Mouse (Mus musculus): Measurements from ENCODE around the gene Meis1.
A peak's percentile ranks its signal among the peaks of the same experiment; 100 is the strongest.

Gene Meis1

GRCm38 (mm10) chr11:18989669-18990243 is 29.0 kb downstream of the Meis1 start:
- no peak for DNase-seq

DNA sequence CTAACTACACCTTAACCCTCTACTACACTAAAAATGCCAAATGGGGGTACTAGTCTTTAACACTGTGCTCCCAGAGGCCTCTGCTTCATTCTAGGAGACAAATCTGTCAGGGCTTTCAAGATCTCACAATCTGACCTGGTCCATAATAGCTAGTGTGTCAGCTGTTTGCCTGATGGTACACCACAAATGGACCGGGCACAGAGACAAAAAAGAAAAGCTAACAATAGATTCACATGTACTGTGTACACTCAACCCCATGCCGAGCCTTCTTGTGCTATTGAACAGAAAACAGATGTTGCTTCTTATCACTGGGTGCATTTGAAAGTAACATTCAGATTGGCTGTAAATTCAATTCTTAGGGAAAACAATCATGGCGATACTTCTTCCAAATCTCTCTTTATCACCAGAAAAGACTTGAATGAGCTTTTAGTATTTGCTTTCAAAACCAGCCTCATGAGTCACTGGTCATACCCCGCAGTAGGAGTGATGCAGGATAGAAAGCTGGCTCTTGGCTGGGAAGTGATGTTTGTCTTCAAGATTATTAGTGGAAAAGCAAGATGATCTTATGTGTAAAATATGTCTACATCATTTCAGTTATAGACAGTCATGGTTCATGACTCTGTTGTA is 30.0 kb downstream of the Meis1 start:
- DNase-seq, result no peak

GRCm38 (mm10) chr11:18983813-18984212 is 35.0 kb downstream of the Meis1 start:
- no peak for DNase-seq

DNA sequence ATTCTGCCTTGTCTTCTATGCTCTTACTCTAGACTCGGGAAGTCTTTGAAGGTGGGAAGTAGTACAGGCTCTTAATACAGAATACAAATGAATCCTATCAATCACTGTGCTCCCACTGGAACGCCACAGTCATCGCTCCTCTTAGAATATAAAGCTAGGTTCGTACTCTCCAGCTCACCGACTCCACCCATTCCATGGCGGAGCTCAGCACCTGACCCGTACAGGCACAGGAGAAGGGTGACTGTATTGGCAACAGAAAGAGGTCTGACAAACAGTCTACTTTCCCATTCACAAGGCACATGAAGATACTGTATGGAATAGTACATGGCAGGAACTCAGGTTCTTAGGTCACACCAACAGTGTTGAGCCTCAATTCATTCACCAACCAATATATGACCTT is 35.5 kb downstream of the Meis1 start:
- DNase-seq, result no peak

DNA sequence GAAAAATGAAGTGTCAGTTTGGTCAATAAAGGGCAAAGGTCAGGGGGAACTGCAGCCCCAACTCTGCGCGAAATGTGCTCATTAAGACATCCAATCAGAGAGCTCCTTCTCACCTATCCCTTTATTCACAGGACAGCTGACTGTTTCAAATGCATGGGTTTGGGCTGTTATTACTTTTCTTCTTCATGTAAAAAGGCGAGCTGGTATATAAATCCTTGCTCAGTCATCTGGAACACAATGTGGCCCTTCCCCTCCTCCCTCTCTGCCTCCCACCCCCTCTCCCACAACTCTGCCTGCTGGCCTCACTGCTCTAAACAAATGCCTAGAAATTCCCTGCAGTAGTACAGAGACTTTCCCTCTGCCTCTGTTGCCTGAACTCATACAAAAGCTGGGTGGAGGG is 36.5 kb downstream of the Meis1 start:
- DNase-seq, result no peak

DNA sequence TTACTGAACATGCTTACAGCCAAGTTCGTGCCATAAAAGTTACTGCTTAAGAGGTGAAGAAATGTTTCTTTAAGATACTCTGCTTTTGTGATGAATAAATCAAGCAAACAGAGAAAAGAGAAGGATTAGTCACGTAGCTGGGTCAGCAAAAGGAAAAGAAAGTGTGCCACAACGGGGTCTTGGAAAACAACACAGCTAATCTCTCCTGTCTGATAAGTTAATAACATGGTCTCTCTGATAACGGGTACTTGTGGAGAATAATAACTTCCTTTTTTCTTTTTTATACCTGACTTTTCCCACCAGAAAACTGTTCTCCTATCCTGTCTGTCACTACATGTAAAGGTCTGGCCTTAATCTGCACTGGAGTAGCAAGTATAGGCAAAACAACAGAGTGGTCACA is 37.4 kb downstream of the Meis1 start:
- no peak for DNase-seq

- no peak for DNase-seq
These were observed 38.2 kb downstream of the Meis1 start for GRCm38 (mm10) chr11:18980615-18981014.

DNA sequence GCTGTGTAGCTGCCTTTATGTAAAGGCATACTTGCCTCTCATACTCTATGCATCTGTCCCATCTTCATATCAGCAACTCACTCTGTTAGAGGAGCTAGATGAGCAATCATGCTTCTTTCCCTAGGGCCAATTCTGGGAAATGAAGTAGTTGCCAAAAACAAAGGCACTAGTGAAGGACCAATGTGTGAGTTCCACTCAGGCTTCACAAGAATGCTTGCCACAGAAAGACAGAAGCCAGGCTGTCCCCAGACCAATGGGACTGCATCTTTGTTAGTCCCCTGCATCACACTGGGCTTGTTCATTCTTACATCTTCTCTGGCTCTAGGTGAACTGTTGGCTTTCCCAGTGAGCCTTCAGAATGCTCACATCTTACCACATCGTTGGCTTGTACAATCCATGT is 43.7 kb downstream of the Meis1 start:
- DNase-seq, result no peak

DNA sequence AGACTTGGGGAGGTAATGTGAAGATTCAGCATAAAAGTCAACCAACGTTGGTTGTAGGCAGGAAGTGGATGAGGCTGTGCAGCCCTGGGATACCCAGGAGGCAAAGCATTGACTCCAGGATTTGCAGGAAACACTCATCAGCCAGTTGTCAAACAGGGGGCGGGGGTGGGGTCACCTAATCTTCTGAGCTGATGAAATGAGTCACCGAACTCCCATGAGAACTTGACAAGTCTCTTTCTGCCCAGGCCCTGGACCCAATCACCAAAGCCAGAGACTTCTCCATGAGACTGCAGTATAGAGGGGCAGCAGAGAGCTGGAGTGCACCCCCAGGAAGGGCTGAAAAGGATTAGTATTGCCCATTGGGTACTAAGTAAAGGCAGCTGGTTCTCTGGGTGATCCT is 45.0 kb downstream of the Meis1 start:
- no peak for DNase-seq

DNA sequence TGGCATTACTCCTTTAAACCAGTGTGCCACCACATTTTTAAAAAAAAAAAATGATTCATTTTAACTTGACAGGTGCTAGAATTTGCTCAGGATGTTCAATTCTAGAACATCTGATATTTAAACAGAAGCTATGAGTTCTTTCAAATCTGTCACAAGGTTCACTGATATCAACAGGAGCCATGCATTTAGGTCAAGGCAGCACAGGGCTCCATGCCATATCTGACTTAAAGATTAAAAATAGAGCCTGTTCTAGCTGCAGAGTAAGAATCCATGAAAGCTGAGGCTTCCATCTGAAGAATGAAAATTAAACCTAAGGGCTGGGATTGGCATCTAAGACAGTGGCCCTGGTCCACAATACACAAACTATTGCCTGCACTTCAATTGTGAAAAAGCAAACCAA is 45.8 kb downstream of the Meis1 start:
- DNase-seq, result no peak

GRCm38 (mm10) chr11:18971551-18971950 is 47.2 kb downstream of the Meis1 start:
- DNase-seq, result no peak

DNA sequence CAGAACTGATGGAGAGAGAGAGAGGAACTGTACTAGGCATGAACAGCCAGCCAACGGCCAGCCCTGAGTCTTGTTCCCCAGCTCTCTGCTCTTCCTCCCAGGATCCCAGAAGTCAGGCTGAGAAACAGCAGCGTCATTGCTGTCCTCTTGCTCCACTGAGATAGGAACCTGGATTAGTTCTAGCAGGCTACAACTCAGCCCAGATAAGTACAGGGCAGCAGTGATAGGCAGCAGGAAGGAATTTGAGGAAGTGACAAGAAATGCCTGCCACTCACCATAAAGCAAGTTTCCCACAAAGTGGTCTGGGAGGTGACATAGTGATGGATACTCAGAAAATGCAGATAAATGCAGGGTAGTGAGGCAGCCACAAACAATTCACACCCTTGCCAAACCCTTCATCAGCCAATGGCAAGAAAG is 48.9 kb downstream of the Meis1 start:
- DNase-seq, result no peak

DNA sequence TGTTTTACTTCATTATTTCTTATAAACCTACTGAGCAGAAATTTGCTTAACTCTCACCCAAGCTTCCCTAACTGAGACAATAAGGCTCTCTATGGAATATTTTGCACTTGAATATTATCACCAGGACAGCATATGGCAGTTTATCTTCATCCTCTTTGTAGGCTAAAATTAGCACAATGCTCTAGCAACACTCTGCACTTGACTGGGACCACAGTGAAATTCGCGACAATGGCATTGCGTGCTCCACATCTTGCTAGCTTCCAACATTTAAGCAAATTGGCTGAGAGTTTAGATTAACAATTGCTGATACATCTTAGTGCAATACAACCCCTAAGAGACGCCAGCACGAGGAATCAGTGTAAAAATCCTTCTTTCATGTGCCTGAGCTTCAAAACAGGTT is 54.4 kb downstream of the Meis1 start:
- DNase-seq, result no peak

GRCm38 (mm10) chr11:18963202-18964136 is 55.3 kb downstream of the Meis1 start:
- DNase-seq, result no peak

DNA sequence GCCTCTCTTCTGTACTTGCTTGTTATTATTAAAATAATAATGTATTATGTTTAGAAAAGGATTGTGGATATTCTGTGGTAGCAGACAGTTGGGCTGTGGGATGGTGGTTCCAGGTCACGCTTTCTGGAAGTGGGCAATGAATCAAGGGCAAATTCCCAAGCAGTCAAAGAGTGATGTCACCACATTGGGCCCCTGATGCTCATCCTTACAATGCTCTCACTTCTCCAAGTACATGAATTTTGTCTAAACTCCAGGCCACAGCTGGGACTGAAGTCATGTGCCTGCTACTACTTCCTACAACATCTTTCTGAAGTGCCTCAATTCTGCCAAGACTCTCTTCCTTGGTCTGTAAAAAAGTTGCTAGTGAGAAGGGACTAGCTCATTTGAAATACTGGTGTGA is 59.3 kb downstream of the Meis1 start:
- no peak for DNase-seq

DNA sequence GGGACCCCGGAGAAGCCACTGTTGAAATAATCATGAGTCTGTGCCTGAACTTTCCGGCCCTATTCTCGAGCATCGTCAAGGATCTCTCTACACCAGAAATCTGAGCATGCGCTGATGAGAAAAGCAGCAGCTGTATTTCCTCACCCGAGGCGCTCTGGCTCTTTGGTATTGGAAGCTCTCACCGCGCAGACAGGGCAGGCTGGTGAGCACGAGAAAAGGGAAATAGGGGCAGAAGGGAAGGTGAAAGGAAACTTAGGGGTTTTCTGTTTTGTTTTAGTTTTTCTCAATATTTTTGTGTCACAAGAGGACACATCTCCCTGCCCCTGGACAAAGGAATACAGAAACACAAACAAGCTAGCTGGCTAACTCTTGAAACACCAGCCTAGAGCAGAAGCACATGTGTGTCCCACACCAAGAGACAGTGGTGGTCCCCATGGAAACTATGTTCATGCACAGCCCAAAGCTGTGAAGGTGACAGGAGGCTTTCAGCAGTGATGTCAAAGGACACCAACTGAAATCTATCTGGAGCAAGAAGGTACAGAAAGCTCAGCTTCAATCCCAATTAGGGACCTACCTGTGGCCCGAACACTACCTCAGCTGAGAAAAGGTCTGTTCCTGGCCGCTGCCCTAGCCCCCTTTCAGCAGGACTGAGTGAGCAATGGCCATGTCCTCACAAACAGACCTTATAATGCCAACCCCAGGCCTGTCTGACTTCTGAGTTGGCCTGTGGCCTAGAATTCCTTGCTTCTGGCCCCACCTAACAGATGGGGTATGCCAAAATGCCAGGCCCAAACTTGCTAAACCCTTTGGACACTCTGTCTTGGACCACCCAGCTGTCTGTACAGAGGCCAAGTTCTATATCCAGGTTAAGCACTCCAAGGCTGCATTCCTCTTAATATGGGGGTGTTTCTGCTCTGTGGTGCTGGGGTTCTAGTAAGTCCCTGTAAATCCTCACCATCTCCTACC is 60.7 kb downstream of the Meis1 start:
- DNase-seq, result peak; percentile 10 to 12

- DNase-seq, result no peak
These were observed 61.5 kb downstream of the Meis1 start for GRCm38 (mm10) chr11:18957097-18957804.

- DNase-seq, result no peak
These were observed 62.8 kb downstream of the Meis1 start for GRCm38 (mm10) chr11:18955969-18956368.

DNA sequence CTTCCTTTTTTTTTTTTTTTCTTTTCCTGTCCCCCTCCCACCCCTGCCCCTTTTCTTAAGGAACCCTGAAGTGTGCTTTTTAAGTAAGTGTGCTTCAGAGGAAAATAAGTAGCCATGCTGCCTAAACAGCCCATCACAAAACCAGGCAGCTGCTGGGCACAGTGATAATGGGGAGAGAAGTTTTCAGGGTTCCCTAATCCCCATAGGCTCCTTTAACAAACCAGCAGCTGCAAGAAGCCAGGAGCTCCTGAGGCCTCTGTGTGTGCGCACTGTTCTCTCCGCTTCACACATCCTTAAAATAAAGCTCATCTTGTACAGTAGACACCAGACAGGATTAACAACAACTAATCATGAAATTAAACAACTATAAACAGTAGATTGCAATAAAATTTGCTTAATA is 63.9 kb downstream of the Meis1 start:
- DNase-seq, result no peak

GRCm38 (mm10) chr11:18953892-18954291 is 64.9 kb downstream of the Meis1 start:
- DNase-seq, result no peak

DNA sequence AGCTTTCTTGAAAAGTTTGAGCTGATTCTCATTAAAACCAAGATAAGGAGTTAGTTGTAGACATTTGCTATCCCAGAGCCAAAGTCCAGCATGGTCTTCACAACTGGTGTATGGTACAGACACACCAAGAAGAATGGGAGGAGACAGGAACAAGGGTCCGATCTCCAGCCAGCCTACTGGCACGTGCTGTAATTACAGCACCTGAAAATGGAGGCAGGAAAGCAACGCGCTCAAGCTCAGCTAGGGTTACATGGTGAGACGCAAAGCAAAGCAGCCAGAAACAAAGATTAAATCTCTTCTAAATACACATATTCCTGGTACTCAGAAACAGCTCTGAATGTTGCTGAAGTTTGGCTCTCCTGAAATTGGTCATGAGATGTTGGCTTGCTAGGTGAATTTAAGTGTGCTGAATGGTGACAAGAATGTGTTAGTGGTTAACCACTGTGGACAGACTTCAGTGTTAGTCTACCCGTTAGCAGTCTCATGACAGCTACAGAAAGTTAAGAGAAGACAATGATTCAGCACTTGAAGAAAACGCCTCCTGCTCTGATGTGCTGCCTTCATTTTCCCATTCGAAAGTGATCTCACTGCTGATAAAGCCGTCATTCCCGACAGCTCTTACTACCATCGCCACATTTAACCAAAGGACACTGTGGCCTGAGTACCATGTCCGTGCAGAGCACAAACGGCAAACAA is 70.0 kb downstream of the Meis1 start:
- DNase-seq, result no peak

Data from thymus, postnatal 36 days (tissue).